Mouse (Mus musculus) C2C12 (cell line): Measurements from ENCODE around the gene Fam120b. TPM values are rescaled to one million over a fixed set of nuclear protein-coding genes. Genes with fewer than 3 reads are reported as not detected.
"Not testable (repeated sequence)": the region's sequence is repeated elsewhere in the genome, so short reads cannot be mapped to it uniquely, and the experiment has no call there.

ENCODE experiments used
- H3K27me3 ChIP-seq: one replicate; pipeline ENCODE4 v1.6.1; 2011; ENCODE audit not compliant: control insufficient read depth, insufficient read depth, insufficient read length
- H3K36me3 ChIP-seq: one replicate; pipeline ENCODE4 v1.6.1; 2011; ENCODE audit not compliant: control insufficient read depth, insufficient read depth
- H3K4me3 ChIP-seq: one replicate; pipeline ENCODE4 v1.5.1; 2011; ENCODE audit warnings: mild to moderate bottlenecking, control low read depth; ENCODE audit not compliant: poor library complexity, insufficient read depth, severe bottlenecking
- H3K79me2 ChIP-seq: one replicate; pipeline ENCODE4 v1.6.1; 2011; ENCODE audit not compliant: control insufficient read depth, insufficient read depth
- H3K79me3 ChIP-seq: one replicate; pipeline ENCODE4 v1.6.1; 2011; ENCODE audit warnings: low read depth, control low read depth
- H3ac ChIP-seq: one replicate; pipeline ENCODE3; 2011; ENCODE audit warnings: low read depth; ENCODE audit not compliant: control insufficient read depth, insufficient read length
- CEBPB ChIP-seq: IDR thresholded peaks from one replicate; pipeline ENCODE4 v1.6.1; 2011; ENCODE audit warnings: low read depth, mild to moderate bottlenecking, control low read depth, moderate library complexity
- CTCF ChIP-seq: IDR thresholded peaks from one replicate; pipeline ENCODE4 v1.5.1; 2011; ENCODE audit not compliant: control insufficient read depth, insufficient read depth, insufficient read length
- FOSL1 ChIP-seq: IDR thresholded peaks from one replicate; pipeline ENCODE4 v1.8.0; 2011; ENCODE audit warnings: mild to moderate bottlenecking, low read length; ENCODE audit not compliant: poor library complexity, insufficient read depth, severe bottlenecking
- MAX ChIP-seq: IDR thresholded peaks from one replicate; pipeline ENCODE4 v1.6.1; 2011; ENCODE audit warnings: mild to moderate bottlenecking, control low read depth
- MYOD1 ChIP-seq: IDR thresholded peaks from one replicate; pipeline ENCODE4 v1.6.1; 2011; ENCODE audit warnings: low read depth; ENCODE audit not compliant: control insufficient read depth, insufficient read length
- MYOG ChIP-seq: IDR thresholded peaks from one replicate; pipeline ENCODE4 v1.6.1; 2011; ENCODE audit not compliant: control insufficient read depth, insufficient read length; ENCODE audit errors: extremely low read depth
- USF1 ChIP-seq: IDR thresholded peaks from one replicate; pipeline ENCODE4 v1.6.1; 2011; ENCODE audit warnings: low read depth, mild to moderate bottlenecking, control low read depth, moderate library complexity
- polyA plus RNA-seq: library from polyadenylated mRNA; unstranded; fragments of >200 nt; fragmentation: generic; extraction: Trizol; gene quantifications from one replicate; pipeline ENCODE4 v1.2.1, GENCODE M21; 2012; ENCODE audit warnings: missing spikeins

Fam120b gene
- polyA plus RNA-seq, 1 experiment = 7.4 TPM

DNA sequence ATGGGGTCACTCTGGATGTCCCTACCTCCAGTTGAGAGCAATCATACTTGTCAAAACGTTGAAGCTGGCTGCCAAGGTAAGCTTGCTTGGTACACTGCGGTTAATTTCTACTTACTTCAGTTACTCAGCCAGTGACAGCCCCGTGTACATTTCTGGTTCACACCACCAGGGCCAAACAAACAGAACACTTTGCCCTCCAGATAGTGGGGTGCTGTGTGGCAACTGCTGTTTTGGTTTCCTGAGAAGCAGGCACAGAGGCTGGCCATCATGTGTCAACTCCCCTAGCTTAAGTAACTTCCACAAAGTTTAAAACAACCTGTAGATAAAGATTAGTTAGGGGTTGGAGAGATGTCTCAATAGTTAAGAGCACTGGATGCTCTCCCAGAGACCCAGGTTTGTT is 38.7 kb downstream of the Fam120b start:
- Histone ChIP-seq H3K4me3 (no peak overlapping the region), H3K79me2 (no peaks in the 10 kb centered on the region), H3K36me3 (no peaks in the 10 kb centered on the region), H3K79me3 (no peaks in the 10 kb centered on the region), H3K27me3 (no peaks in the 10 kb centered on the region), H3ac (no peak overlapping the region)
- no peak for TF ChIP-seq FOSL1
- TF ChIP-seq MAX = no peak
- TF ChIP-seq CTCF = no peak
- TF ChIP-seq MYOD1 = no peak
- TF ChIP-seq CEBPB = no peak
- TF ChIP-seq MYOG = no peak
- no peak for TF ChIP-seq USF1

DNA sequence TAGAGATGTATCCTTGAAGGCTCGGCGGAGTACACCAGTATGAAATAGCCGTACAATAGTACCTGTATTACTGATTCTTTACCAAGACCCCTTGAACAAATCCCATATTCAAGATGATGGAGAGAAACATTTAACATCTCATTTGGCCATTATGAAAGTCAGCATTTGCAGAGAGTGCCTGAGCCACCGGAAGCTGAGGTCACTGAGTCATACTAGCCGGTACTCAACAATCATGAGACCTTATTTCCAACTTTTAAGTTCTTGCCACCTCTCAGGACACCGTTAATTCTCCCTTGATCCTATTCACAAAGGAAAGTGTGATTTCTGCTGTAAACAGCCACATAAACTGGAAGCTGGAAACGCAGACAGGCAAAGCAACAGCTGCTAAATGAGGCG is 44.1 kb downstream of the Fam120b start:
- no peaks in the 10 kb centered on the region for H3K79me2 ChIP-seq
- H3K79me3 ChIP-seq = no peaks in the 10 kb centered on the region
- H3ac ChIP-seq = no peak overlapping the region
- TF ChIP-seq MAX (no peak), CEBPB (no peak), FOSL1 (no peak), MYOG (no peak)
- H3K36me3 ChIP-seq = no peaks in the 10 kb centered on the region
- H3K27me3 ChIP-seq = no peaks in the 10 kb centered on the region
- H3K4me3 ChIP-seq = no peak overlapping the region

DNA sequence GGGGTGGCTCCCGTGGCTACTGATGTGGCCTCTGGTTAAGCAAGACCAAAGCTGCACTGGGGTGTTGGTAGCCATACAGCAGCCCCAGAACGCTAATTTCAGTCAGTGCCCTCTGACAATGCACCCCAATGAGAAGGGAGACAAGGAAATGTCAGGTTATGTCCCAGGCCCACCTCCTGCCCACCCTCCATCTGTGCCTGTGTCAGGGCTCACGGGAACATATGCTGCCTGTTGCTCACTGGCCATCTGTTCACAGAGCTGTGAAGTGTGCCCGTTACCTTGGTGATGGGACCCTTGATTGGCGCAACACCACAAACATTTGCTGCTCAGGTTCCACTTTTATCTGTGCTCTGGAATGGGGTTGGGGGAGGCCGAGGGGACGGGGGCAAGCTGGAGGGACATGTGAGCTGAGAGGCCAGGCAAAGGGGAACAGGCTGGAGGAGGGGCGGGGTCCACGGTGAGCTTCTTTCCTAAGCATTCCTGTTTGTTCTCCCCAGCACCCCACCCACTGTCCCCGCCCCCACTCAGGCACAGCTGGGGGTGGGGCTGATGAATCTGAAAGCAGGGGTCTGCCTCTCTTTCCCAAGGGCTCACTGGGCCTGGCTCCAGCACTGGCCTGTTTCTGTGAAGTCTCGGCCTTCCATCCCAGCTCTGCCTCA is 44.6 kb downstream of the Fam120b start:
- H3K36me3 ChIP-seq = no peaks in the 10 kb centered on the region

DNA sequence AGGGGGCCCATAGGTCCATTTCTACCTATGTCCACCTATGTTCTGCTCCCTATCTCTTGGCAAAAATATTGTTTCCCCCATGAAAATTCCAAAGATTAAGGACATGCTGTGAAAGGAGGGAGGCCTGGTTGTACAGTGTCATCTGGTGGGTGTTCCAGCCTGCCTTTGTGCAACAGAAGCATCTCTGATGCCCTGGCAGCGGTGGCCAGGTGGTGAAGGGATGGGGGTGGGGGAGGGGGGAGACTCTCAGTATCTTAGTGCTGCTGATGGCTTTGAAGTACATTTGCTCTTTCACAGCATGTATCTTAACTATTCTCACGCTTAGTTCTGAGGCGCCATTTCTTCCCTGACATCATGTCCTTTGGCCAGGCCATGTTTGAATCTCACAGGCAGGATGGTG is 49.4 kb downstream of the Fam120b start:
- Histone ChIP-seq H3K36me3 (no peaks in the 10 kb centered on the region), H3K27me3 (no peaks in the 10 kb centered on the region), H3ac (no peak overlapping the region), H3K79me3 (no peaks in the 10 kb centered on the region), H3K79me2 (no peaks in the 10 kb centered on the region), H3K4me3 (no peak overlapping the region)
- TF ChIP-seq CTCF (no peak), CEBPB (no peak), MYOG (no peak), MYOD1 (no peak), MAX (no peak)

More for the DNA sequence above, 44.6 kb downstream of the Fam120b start:
- H3ac ChIP-seq = no peak overlapping the region
- TF ChIP-seq MYOG (no peak), CTCF (no peak), FOSL1 (no peak), MYOD1 (no peak), USF1 (no peak)
- no peaks in the 10 kb centered on the region for H3K79me2 ChIP-seq
- no peaks in the 10 kb centered on the region for H3K79me3 ChIP-seq
- H3K4me3 ChIP-seq = no peak overlapping the region
- H3K27me3 ChIP-seq = no peaks in the 10 kb centered on the region

DNA sequence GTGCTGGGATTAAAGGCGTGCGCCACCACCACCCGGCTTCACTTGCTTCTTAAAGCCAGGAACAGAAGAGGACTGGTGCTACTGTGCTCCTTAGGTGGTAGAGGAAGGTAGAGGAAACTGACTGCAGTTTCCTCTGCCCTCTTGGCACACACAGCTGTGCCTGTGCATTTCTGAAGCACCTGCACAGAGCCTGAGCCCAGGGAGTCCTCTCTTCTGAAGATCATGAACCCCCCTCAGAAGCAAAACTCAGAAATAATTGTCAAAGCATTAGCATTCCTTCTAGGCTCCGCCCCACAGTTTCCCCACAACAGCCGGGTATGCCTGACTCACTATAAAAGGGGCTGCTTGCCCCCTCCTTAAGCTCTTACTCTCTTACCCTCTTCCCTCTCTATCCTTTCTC is 51.8 kb downstream of the Fam120b start:
- Histone ChIP-seq H3K79me3 (no peaks in the 10 kb centered on the region), H3K36me3 (no peaks in the 10 kb centered on the region), H3K27me3 (no peaks in the 10 kb centered on the region), H3K4me3 (no peak overlapping the region), H3ac (no peak overlapping the region), H3K79me2 (no peaks in the 10 kb centered on the region)
- TF ChIP-seq MAX = no peak
- TF ChIP-seq USF1 = no peak
- TF ChIP-seq MYOD1 = no peak
- no peak for TF ChIP-seq MYOG
- TF ChIP-seq CEBPB = no peak
- TF ChIP-seq CTCF = no peak
- TF ChIP-seq FOSL1 = no peak

DNA sequence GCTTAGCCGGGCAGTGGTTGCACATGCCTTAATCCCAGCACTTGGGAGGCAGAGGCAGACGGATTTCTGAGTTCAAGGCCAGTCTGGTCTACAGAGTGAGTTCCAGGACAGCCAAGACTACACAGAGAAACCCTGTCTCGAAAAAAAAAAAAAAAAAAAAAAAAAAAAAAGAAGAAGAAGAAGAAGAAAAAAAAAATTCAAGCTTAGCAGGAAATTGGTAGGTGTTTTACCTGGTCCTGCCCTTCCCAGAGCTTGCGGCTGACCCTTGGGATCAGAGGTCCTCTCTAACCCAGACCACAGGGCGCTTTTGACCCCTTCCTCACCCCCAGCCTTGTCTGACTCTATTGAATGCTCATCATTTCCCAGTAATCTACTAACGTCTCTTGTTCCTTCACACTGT is 53.1 kb downstream of the Fam120b start:
- H3K79me2 ChIP-seq, H3K27me3 ChIP-seq, H3K4me3 ChIP-seq, H3ac ChIP-seq, H3K79me3 ChIP-seq, H3K36me3 ChIP-seq: not testable (repeated sequence)

DNA sequence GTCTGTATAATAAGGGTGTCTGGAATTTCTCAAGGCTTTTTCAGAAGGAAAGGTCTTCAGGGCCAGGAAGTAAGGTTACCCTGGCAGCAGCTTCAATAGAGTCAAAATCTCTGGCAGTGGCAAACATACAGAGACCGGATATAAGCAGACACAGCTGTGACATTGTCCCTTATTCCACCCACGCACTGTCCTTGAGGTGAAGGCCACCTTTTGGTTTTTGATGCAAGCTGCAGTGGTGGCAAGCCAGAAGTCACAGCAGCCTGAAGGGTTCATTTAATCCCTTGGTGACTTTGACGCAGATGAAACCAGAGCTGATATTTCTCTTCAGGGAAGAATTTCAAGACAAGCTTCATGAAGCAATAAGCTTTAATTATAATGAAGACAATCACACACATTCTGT is 53.6 kb downstream of the Fam120b start:
- Histone ChIP-seq H3ac (no peak overlapping the region), H3K36me3 (no peaks in the 10 kb centered on the region), H3K27me3 (no peaks in the 10 kb centered on the region), H3K4me3 (no peak overlapping the region), H3K79me3 (no peaks in the 10 kb centered on the region), H3K79me2 (no peaks in the 10 kb centered on the region)
- no peak for TF ChIP-seq MYOG
- no peak for TF ChIP-seq MAX
- TF ChIP-seq USF1 = no peak
- TF ChIP-seq MYOD1 = no peak
- TF ChIP-seq CEBPB = no peak
- no peak for TF ChIP-seq FOSL1
- no peak for TF ChIP-seq CTCF
